Mouse (Mus musculus): ENCODE measurements around the gene Padi4. TPM values are rescaled to one million over a fixed set of nuclear protein-coding genes. Genes with fewer than 3 reads are reported as not detected.

Padi4 gene
- polyA plus RNA-seq, 1 experiment from 2014 or later, result 12.4 TPM

GRCm38 (mm10) chr4:140788983-140789382 is 14.9 kb upstream of the Padi4 start:
- DNase-seq (ENCODE audit: low spot score), result peak; percentile 65

GRCm38 (mm10) chr4:140788264-140788663 is 14.2 kb upstream of the Padi4 start:
- DNase-seq (ENCODE audit: low spot score), result no peak

- DNase-seq (ENCODE audit: low spot score), result peak; percentile 27
These were observed 13.4 kb upstream of the Padi4 start for GRCm38 (mm10) chr4:140787414-140787813.

DNA sequence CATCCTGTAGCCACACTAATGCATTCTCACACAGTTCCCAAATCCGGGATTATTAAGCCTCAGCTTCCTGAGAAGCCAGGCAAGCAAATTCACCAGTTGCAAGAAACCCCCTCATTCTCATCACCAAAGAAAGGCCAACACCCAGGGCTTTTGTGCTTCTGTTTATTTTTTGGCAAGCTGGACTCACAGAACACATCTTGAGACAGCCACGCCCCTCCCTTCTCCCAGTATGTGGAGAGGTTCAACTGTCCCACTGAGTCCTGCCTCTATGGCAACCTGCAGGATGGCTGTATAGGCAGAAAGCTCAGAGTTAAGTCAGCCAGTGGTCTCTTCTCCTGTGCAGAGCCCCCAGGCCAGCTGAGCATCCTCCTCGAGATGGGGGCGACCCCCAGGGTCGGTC is 11.2 kb upstream of the Padi4 start:
- DNase-seq (ENCODE audit: low spot score), result no peak

GRCm38 (mm10) chr4:140784292-140784945 is 10.4 kb upstream of the Padi4 start:
- no peak for DNase-seq (ENCODE audit: low spot score)

- peak; percentile 42 for DNase-seq (ENCODE audit: low spot score)
These were observed 8.8 kb upstream of the Padi4 start for GRCm38 (mm10) chr4:140782821-140783220.

DNA sequence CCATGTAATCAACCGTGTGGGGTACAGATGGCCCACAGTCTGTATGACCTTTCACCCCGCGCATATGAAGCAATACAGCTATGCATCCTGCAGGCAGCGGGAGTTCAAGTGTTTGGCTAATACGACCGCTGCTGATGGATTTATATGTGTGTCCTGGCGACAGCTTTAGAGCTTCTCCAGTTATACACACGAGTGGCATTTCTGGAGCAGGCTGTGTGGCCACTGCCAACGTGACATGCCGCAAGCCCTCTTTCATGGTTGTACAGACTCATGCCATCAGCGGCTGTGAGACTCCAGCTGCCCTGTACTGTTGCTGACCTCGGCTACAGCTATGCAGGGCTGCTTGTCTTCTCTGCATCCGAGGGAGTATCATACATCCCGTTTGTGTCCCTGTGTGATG is 6.5 kb upstream of the Padi4 start:
- no peak for DNase-seq (ENCODE audit: low spot score)

GRCm38 (mm10) chr4:140779803-140780397 is 5.9 kb upstream of the Padi4 start:
- DNase-seq (ENCODE audit: low spot score), result no peak

DNA sequence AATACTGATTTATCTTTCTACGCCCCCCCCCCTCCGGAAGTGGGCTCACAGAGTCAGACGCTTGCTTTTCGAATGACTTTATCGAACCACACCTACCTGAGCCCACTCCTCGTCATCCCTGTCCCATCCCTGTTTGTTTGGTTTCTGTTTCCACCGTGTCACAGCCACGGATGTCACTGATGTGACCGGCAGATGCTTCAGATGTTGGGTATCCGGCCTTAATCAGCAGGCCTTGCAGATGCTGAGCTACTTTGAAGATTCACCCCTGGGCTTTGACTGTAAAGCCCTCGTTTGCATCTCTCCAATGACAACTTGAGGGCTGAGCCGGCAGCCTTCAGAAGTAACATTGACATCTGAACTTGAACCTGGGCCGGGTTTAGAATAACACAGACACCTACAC is 2.6 kb upstream of the Padi4 start:
- no peak for DNase-seq (ENCODE audit: low spot score)

- DNase-seq (ENCODE audit: low spot score), result peak; percentile 70
These were observed 1.8 kb upstream of the Padi4 start for GRCm38 (mm10) chr4:140775876-140776275.

DNA sequence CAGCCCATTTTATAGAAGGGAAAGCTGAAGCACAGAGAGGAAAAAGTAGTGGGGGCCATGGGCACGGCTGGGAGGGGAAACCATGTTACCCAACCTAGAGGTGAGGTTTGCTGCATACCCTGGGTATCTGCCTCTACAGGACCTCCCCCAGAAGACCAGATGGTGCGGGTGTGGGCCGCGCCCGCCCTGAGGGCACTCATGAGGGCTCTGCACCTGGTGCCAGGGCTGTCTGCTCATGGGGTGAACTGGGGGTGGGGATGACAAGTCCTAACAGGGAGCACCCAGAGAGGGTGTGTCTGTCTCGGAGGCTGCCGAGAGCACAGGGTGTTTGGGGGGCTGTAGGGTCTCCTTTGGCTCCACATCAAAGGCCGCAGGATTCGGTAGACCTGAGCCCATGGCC is 857 bp upstream of the Padi4 start:
- DNase-seq (ENCODE audit: low spot score), result peak; percentile 59

DNA sequence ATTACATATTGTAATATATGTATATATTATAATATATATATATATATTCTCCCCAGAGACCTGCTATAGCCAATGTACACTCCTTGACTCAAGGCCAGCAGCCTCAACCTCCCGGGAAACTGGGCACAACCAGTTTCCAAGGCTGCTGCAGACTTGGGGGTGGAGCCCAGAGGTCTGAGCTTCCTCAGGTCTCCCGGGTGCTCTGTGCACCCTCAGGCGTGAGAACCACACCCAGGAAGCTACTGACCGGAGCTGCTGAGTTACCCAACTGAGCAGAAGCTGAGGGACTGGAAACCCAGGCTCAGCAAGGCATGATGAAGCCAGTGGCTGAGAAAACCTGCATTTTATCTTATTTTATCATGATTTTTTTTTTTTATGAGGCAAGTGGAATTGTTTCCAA is 2.9 kb downstream of the Padi4 start:
- no peak for DNase-seq (ENCODE audit: low spot score)

- DNase-seq (ENCODE audit: low spot score), result no peak
These were observed 3.6 kb downstream of the Padi4 start for GRCm38 (mm10) chr4:140770433-140770832.

DNA sequence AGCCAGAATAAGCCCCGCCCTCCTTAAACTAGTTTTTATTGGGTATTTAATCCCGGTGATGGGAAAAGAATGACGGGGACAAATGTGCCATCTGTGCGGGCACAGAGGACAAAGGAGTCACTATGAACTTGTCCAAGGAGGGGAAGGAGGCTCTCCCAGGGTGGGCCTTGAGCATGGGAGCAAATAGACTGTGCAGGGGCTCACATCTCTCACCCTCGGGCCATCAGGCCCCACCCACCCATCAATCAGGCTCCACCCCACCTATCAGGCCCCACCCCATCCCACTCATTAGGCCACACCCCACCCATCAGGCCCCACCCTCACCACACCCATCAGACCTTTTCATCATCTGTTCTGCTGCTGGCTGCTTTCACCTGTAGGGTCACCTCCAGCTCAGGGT is 5.1 kb downstream of the Padi4 start:
- DNase-seq (ENCODE audit: low spot score), result no peak

DNA sequence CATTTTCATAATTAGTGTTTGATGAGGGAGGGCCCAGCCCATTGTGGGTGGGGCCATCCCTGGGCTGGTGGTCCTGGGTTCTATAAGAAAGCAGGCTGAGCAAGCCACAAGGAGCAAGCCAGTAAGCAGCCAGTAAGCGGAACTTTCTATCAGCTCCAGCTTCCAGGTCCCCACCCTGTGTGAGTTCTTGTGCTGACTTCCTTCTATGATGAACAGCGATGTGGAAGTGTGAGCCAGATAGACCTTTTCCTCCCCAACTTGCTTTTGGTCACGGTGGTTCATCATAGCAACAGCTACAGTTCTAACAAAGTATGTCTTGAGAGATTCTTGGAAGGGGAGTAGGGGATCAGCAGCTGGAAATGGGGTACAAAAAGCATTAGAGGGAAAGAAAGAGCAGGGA is 8.1 kb downstream of the Padi4 start:
- DNase-seq (ENCODE audit: low spot score), result no peak

- DNase-seq (ENCODE audit: low spot score), result peak; percentile 81
These were observed 10.9 kb downstream of the Padi4 start for GRCm38 (mm10) chr4:140763158-140763557.

DNA sequence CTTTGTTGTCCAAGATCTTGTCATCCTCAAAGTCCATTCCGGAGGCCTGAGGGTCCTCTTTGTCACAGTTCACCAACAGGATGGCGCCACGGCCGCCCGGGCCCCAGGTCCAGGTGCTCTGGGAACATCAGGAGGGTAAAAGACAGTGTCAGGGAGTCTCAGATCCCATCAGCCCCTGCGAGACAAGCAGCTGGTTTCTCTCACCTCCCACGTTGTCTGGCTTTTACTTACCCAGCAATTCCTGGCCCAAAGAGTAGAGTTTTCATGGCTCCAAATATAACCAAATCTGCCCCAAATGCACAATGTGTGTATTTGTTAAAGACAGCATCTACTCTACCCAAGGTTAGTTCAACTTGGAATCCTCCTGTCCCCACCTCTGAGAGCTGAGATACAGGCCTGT is 12.4 kb downstream of the Padi4 start:
- DNase-seq (ENCODE audit: low spot score), result no peak

DNA sequence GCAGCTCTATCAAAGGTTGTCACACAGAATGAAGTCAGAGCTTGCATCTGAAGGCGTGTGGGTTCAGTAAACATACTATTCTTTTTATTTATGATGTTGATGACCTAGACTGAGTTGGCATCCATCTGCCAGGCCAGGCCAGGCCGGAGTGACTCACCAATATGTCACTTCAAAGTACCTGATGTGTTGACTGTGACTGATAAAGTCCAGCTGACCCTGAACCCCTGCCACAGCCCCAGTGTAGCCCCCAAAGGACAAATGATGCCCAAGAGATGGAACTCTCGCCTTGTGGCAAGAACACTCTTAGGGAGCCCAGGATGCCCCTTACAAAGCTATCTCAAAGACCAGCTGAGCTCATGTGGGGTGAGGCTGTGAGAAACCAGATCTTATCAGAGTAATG is 18.2 kb downstream of the Padi4 start:
- no peak for DNase-seq (ENCODE audit: low spot score)

DNA sequence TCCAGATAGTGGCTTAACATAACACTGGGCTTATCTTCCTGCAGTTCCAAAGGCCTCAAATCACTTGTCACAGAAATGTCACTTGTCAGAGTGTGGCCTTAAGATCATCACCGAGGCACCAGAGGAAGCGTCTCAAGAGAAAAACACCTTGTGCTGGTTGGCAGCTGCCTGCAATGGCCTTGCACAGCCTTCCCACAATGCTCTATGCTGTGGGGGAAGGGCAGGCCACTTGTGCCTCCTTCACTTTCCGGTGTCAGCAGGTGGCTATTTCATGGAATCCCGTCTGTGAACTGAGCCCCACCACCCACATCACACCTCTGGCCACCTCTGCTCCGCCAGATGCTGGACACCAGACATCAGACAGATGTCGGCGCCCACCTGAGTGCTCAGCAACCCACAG is 20.7 kb downstream of the Padi4 start:
- DNase-seq (ENCODE audit: low spot score), result peak; percentile 68

DNA sequence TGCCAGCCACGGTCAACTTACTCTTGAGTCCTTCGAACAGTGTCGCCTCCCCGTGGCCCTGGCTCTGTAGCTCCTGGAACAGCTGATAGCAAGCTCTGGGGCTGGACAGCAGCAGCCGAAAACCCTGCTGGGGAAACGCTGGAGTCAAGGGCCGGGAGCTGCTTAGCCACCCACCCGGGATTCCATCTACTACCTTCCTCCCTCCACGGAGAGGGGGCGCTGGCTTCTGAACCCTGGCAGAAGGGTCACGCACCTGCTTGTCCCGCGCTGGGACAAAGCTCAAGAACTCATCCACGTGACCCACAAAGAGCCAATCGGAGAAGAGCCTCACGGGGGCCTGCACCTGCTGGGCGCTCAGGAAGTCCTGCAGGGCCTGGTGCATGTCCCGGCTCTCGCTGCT is 23.7 kb downstream of the Padi4 start:
- peak; percentile 91 for DNase-seq (ENCODE audit: low spot score)

- DNase-seq (ENCODE audit: low spot score), result no peak
These were observed 26.1 kb downstream of the Padi4 start for GRCm38 (mm10) chr4:140747978-140748377.

DNA sequence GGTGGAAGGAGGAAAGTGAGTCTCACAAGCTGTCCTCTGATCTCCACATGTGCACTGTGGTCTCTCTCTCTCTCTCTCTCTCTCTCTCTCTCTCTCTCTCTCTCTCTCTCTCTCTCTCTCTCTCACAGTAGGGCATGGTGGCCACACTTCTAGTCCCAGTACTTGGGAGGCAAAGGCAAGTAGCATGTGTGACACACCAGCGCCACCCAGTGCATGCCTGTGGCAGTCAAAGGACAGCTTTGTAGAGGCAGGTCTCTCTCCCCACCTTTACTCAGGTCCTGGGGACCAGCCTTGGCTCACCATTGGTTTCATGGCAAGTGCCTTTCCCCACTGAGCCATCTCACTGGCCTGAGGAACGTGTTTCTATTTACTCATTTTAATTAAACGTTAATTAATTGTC is 29.4 kb downstream of the Padi4 start:
- DNase-seq (ENCODE audit: low spot score), result peak; percentile 82

GRCm38 (mm10) chr4:140743086-140743485 is 30.9 kb downstream of the Padi4 start:
- no peak for DNase-seq (ENCODE audit: low spot score)
